Mouse (Mus musculus): ENCODE measurements around the gene Tfeb.

The Tfeb gene

DNA sequence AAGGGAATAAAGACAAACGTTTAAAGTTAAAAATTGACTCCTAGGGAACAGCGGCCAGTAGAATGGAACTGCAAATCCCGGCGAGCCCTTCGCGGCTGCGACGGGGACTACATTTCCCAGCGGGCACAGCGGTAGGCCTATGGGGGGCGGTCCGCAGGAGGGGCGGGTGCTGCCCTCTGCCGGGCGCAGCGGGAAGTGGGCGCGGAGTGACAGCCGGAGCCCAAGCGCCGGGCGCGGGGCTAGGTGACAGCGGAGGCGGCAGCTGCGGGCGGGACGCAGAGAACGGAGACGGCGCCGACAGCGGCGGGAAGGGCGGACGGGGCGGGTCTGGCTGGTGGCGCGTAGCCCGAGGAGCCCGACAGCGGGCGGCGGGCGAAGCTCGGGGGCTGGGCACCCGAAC is at the start of gene Tfeb:
Tfeb (plus strand) TSS at position 175 of the 400 bp plus-strand sequence.
- peak; percentile 97 for DNase-seq (ENCODE audit: low spot score)

DNA sequence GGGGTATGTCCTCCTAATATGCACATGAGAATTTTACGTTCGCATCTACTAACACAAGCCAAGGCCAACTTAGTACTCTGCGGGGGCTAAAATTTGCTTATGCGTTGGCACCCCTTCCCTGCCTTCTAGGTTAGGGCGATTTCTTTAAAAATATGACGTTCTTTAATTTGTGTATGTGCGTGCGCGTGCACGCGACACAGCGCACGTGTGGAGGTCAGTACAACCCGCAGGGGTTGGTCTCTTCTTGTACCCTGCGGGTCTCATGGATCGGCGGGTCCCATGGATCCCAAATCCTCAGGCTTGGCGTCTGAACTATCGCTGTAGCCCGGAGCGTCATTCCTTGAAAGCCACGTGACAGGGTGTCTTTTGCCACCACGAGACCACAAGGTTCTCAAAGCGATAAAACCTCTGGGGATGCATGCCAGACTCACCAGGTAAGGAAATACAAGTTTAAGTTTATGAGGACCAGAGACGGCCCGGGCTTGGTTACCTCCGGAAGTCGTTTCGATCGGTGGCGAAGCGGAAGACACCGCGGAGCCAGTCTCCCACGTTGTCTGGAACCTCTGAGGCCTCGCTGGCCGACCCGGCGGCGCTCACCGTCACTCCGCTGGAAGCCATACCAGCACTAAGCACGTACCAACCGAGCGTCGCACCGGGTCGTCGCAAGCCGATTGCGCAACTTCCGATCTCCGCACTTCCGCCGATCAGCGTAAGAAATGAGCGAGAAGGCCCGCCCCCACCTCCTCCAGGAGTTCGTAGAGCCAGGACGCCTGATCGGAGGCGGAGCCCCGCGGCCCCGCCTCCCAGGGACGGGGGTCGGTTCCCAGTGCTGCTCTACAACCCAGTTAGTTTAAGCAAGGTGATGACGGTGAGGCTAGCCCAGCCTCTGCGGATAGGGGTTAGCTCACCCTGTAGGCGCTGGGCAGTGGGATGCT is 49.2 kb upstream of the Tfeb start:
- peak; percentile 97 for DNase-seq (ENCODE audit: low spot score)

DNA sequence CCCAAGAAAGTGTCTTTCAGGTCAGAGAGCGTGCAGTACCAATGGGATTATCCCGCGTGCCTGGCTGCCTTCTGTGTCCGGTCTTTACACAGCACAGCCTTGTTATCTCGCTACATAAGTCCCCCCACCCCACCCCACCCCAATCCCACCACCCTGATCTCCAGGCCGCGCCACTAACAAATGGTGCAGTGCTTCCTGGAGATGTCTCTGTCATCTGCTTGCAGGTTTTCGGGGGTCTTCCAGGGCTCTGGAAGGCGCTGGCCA is 48.6 kb upstream of the Tfeb start, which contains the start of gene Tomm6:
Tomm6 (minus strand) TSS at position 43 of the 264 bp plus-strand sequence.
- no peak for DNase-seq (ENCODE audit: low spot score)

DNA sequence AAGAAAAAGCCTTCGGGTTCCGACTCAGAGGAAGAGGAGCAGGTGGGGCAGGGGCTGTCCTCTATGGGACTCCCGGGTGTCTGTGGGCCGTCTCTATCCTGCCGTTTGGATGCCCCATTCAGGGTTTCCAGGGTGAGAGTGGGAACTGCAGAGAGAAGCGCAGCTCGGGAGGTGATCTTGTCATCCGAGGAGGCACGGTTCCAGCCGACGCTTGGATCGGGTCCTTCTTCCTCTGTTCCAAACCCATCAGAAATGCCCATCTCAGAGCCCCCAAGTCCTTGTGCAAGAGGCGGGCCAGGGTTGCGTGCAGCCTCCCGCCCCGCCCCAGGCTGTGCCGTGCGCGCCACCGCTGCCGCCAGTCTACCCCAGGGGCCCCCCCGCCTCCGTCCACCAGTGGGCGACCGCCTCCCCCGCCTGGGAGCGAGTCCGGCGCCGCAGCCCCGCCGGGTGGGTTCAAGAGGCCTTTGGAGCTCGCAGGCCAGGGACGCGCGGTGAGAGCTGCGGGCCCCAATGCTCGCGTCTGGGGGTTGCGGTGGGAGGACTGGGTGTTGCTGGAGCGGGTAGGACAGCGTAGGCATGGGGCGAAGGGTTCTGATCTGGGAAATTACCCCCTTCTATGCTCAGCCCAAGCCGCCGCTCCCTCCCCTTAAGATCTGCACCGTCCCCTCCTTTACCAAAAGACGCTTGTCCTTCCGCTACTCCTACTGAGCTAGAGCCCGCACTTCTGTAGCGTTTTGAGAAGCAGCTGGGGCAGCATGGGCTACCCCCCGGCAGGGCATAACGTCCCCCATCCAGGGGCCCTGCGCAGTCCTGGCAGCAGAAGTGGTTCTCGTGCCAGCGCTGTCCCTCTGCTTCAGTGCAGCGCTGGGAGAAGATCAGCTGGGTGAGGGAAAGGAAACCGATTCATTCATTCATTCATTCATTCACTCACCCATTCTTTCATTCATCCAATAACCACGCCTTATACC is 47.9 kb upstream of the Tfeb start, which contains the start of gene Frs3:
Frs3 (plus strand) TSS at position 423 of the 968 bp plus-strand sequence.
- peak; percentile 50 for DNase-seq (ENCODE audit: low spot score)

DNA sequence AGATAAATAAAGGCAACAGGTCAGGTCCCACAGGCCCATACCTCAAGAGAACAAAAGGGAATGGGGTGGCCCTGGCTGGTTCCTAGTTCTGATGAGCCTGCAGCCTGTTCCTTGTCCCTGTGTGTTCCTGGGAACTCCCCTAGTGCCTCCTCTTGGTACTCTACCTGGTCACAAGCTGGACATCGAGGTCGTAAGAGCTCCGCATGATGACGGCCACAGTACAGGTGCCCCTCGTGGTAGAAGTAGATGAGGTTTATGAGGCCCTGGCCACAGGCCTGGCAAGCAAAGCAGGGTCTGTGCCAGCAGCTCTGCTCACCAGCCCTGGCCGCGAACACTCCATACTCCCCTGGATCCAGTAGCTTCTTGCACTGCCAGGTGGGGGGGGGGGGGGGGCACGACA is 46.9 kb upstream of the Tfeb start:
- DNase-seq (ENCODE audit: low spot score), result no peak

DNA sequence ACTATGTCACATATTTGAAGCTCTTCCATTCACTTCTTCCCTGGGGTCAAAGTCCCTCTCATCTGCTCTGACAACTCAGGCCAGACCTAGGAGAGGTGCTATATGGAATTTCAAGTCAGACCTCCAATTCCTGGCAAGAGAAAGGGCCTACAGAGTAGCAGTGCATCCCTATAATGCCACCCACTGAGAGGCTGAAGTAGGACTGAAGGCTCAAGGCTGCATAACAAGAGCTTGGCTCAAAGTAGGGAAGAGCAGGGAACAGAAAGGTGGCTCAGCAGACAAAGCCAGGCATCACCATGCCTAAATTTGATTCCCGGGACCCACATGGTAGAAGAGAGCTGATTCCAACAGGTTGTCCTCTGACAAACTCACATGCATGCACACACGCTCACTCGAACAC is 45.2 kb upstream of the Tfeb start:
- DNase-seq (ENCODE audit: low spot score), result no peak

DNA sequence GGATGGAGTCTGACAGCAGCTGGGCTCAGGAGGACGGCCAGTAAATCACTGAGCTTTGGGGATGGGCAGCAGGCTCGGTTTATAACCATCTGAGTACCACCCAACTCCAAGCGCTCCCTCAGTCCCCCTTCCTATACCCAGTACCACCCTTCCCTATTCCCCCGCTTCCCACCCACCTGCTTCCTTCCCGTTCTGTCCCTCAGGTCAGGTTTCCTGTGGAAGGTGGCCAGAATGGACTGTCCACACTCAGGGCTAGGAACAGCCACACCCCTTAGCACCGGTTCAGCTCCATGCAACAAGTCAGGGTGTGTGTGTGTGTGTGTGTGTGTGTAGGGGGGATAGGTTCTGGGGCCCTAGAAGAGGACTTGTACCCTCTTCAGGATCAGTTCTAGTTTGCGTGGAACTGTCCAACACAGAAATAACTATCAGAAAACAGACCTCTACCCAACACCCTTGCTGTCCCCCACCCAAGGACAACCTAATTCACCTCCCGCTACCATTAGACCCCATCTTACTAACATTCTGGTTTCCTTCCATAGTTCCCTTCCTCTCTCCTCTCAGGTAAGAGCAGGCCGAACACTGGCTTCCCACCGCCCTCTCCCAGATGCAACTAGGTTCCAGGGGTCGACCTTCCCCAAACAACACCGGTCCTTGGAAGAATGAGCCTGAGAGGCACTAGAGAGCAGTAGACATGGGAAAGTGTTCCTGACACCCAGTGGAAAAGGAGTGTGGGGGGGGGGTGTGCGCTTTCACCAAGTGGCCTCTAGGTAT is 43.0 kb upstream of the Tfeb start:
- DNase-seq (ENCODE audit: low spot score), result no peak

DNA sequence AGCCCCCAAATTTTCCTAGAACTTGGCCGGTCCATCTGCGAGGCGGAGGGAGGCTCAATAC is 42.6 kb upstream of the Tfeb start, which contains the start of gene Gm21981:
Gm21981 (minus strand) TSS at position 14 of the 61 bp plus-strand sequence.
- DNase-seq (ENCODE audit: low spot score), result no peak

DNA sequence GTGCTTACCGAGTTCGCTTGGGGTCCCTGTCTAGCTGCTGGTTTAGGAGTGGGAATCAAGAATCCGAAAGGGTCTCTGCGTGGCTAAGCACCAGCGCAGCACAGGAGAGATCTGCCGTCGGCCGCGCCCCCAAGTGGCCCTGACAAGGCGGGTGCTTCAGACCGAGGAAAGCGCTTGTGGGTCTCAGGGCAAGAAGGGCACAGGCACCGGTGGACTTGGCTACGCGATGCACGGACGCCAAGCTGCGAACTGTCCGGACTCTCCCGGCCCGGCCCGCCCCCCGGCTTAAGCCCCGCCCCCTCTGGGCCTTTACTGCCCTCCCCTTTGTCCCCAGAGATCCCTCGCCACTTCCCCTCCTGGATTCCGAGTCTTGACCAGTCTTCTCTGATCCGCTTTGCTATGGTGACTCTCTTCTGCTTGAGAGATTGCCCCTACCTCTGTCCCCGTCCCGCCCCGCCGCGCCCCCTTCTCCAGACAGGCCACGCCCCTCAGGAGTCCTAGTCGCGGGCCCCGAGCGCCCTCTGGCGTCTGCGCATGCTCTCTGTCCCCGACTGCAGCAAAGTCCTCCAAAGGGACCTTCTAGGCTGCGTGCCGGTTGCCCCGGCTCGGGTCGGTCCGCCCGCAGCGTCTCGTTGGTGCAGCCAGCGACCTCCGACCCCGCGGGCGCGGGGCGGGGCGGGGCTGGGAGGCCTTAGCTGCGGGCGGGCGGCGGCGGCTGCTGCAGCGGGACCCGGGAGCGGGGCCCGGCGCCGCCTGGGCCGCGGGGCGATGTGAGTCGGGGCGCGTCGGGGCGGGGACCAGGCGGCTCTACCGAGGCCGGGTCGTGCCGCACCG is 42.1 kb upstream of the Tfeb start, which contains the start of gene Prickle4:
Prickle4 (minus strand) TSS at position 234 of the 834 bp plus-strand sequence.
- peak; percentile 95 for DNase-seq (ENCODE audit: low spot score)

DNA sequence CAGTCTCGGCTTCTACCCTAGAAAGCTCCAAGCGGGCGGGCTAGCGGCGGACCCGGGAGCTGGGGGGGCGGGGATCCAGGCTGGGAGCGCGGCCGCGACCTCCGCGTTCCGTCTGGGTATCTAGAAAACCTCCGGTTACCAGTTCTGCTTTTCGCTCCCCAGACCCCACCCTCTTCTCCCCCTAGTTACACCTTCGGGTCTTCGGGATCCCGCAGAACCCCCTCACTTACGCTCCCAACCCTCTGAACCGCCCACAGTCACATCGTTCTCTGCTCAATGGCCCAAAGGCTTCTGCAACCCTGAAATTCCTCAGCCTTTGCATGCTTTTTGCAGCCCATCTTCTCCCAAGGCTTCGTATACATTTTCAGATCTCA is 41.5 kb upstream of the Tfeb start:
- DNase-seq (ENCODE audit: low spot score), result no peak

DNA sequence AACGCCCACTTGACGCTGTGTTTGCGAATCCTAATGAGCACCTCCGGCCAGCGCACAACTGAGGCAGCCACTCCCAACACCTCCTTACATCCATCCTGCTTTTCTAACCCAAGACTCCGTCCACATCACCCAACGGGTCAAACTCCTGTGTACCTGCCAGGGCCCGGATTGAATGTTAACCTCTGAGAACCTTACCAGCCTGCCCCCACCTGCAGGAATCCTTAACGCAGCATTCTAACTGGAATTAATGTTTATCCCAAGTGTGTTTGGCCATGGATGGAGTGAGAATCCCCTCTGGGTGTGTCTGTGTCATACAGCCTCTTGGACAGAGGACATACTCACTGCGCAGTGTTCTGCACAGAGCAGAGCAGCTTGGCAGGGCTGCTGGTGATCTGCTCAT is 38.7 kb upstream of the Tfeb start:
- no peak for DNase-seq (ENCODE audit: low spot score)

DNA sequence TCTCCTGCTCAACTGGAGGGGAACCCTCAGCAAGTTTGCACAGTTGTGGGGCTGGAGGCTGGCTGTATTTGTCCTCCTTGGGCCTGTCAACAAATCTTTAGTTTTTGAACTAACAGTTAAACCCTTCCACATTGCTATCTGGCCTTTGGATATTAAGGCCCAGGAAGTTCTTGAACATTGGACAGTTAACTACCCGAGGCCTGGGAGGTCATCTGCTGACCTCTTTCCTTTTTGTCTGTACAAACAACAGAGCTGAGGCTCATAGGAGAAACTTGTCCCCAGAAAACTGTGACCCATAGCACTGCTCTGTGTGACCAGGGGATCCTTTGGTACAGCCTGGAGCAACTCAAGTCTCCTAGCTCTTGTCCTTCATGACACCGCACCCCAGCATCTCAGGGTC is 37.8 kb upstream of the Tfeb start:
- DNase-seq (ENCODE audit: low spot score), result no peak

DNA sequence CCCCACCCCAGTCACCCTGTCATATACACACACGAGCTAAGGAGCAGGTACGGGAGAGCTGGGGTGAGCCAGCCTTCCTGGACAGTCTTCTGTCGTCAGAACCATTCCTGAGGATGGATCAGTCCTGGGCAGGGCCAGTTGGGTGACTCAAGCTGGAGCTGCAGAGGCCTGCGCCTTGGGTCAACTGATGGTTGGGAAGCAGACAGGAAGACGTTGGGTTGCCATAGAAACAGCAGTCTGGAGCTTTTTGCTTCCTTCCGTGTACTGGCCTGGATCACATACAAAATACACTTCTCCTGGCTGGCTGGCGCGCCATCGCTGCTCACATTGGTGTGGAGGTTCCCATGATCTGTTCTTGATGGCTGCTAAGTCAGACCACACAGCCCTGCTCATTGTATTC is 35.0 kb upstream of the Tfeb start:
- no peak for DNase-seq (ENCODE audit: low spot score)

DNA sequence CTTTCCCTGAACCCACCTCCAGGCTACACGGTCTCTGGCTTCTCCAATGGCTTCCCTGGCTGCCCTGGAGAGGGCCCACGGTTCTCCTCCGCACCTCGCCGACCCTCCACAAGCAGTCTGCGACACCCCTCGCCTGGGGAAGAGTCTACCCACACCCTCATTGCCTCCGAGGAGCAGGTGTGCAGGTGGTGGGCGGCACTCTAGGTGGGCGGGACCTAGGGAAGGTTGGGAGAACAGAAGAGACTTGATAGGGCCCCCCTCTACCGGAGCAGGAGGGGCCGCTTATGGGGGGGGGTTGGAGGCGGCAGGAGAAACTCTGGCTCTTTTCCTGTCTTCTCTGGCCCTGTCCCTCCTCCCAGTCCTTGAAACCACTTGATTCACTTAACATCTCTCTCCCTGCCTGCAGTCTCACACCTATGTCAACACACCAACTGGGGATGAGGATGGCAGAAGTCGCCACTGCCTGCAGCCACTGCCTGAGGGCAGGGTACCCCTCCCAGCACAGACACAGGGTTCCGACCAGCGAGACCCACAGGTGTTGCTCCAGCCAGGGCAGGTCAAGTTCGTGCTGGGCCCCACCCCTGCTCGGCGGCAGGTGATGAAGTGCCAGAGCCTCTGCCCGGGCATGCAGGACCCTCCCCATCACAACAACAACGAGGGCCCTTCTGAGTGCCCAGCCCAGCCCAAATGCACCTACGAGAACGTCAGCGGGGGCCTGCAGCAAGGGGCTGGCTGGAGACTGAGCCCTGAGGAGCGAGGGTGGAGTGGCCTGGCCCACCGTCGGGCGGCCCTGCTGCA is 34.1 kb upstream of the Tfeb start:
- DNase-seq (ENCODE audit: low spot score), result no peak

DNA sequence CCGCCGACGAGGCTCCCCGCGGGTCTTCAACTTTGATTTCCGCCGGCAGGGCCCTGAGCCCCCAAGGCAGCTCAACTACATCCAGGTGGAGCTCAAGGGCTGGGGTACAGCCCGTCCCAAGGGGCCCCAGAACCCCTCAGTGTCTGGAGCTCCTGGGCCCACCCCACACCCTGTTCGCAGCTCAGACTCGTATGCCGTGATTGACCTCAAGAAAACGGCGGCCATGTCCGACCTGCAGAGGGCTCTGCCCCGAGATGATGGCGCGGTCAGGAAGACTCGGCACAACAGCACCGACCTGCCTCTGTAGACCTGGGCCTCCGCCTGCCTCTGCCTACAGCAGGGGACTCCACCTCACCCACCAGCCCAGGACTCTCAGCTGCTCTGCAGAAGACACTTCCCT is 33.3 kb upstream of the Tfeb start:
- DNase-seq (ENCODE audit: low spot score), result no peak

DNA sequence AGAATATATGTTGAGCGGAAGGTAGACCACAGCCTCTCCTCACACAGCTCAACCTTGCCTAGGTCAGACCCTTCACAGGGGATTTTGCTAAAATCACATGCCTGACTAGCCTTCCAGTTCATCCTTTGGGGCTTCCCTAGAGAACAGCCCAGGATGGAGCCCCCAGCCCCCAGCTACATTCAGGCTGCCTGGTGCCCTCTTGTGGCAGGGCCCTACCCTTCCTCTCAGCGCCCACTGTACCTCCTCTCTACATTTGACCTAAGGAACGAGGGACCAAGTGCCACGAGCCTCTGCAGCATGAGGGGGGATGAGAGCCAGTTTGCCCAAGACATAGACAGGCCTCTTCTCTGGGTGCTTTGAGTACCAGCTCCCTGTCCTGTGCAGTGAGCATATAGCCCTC is 32.1 kb upstream of the Tfeb start:
- no peak for DNase-seq (ENCODE audit: low spot score)

DNA sequence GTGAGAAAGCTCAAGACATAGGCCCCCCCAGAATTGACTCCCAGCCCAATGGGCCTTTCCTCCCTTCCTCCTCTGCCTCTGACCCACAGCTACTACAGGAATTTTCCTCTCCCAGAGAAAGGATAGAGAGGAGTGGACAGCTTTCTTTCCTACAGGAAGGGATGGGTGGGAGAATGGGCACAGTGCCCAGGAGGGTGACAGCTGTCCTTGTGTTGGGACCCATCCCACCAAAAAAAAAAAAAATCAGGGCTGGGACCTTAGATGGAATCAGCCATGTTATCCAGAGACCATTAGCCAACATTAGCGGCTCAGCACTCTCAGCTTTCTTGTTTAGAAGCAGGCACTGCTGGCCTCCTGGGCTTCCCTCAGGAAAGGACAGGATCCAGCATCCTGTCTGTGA is 30.6 kb upstream of the Tfeb start:
- no peak for DNase-seq (ENCODE audit: low spot score)

DNA sequence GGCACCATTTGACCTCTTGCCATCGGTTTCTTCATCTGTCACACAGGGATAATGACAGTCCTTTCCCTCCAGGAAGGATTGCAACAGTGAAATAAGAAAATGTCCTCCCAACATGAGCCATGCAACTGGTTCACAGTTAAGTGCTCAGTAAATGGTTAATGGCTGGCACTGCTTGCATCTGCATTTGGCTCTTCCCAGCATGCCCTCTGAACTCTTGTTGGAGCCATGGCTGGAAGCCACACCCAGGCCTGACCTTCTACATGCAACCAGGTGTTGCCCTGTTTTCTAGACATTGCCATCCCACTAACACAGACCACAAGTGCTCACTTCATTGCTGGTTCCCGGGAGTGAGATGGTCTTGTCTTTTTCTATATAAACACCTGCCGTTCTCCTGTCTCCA is 28.9 kb upstream of the Tfeb start:
- no peak for DNase-seq (ENCODE audit: low spot score)

DNA sequence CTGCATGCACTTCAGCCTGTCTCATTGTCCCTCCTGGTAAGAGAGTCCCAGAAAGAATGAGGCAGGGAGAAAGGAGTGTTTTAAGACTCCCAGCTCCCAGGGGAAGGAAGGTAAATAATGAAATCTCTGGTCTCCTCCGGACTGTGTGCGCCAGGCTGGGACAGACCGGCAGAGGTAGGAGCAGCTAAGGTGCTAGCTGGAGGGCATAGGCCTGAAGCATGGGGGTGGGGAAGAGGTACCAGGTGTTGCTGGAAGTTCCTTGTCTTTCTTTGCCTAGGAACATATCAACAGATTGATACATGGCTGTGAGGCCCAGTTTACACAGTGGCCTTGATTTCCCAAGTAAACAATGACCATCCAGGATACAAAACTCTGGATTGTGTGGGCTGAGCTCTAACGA is 27.9 kb upstream of the Tfeb start:
- no peak for DNase-seq (ENCODE audit: low spot score)

DNA sequence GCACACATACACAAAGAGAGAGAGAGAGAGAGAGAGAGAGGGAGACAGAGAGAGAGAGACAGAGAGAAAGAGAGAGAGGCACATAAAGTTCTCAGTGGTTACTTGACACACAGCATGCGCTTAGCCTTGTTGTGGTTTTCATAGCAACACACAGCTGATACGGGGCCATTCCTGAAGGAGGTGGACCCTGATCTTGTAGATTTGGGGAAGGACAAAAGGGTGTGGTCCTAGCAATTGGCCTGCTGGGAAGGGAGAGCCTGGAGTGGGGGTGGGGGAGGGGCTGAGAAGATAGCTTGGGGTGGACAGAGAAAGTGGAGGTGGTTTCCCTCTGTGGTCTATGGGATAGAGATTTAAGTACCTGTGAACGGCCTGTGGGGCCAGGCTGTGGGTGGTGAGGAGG is 26.8 kb upstream of the Tfeb start:
- no peak for DNase-seq (ENCODE audit: low spot score)

DNA sequence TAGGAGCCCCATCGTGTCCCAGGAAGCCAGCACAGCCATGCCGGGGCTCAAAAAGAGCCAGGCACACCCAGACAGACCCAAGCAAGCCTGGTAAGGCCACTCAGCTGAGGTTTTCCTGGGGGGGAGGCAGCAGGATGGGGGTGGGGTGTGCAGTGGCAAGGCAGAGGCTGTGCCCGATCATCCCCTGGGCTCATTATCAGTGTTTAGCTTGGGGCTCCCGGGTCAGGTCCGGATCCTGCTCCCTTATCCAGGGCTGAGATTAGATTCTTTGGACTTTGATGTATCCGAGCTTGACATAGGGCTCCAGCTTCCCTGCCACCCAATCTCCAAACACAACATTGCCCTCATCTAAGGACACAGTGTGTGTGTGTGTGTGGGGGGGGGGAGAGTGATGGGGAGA is 24.9 kb upstream of the Tfeb start:
- no peak for DNase-seq (ENCODE audit: low spot score)
